Mouse (Mus musculus) lung, postnatal 14 days (tissue): ENCODE data around the gene Tubgcp4.
"Not testable (repeated sequence)": the region's sequence is repeated elsewhere in the genome, so short reads cannot be mapped to it uniquely, and the experiment has no call there.

ENCODE experiments used
- DNase-seq: peaks from one replicate; pipeline ENCODE4 v3.0.0; 2021

Gene Tubgcp4

DNA sequence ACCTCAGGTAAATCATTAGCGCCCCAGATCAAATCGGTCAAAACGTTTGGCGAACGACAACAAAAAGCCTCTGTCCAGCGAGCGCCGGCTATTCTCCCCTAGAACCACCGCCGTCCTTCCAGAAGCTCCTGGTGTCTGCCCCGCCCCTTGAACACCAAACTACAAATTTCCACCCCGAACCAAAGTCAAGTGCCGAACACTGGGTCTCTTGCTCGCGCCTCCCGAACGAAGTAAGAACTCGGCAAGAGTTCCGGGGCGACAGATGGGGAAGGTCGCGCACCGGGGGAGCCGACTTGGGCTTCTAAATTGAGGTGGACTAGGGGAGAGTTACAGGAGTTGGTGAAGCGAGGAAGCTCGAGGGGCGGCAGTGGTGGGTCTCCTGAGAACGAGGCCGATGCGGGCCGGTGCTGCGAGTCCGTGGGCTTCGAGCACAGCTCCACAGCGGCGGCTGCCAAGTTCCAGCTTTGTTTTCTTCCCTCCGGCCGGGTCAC, at the start of gene Tubgcp4:
TSS of gene Tubgcp4 (plus strand) at position 174 of the 491 bp plus-strand sequence.
- peak; percentile 49 for DNase-seq

DNA sequence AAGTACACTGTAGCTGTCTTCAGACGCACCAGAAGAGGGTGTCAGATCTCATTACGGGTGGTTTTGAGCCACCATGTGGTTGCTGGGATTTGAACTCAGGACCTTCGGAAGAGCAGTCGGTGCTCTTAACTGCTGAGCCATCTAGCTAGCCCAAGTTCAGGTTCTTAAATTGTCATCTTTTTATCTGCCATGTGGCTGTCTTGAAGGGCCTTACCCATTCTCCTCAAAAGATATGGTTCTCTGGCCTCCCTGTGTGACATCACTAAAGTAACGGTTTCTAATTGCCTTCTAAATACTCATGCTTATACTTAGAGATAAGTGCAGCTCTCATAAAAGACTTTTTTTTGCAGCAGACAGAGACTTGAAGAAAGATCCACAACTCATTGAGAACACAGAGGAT, 44.2 kb upstream of the Tubgcp4 start:
- DNase-seq = not testable (repeated sequence)

DNA sequence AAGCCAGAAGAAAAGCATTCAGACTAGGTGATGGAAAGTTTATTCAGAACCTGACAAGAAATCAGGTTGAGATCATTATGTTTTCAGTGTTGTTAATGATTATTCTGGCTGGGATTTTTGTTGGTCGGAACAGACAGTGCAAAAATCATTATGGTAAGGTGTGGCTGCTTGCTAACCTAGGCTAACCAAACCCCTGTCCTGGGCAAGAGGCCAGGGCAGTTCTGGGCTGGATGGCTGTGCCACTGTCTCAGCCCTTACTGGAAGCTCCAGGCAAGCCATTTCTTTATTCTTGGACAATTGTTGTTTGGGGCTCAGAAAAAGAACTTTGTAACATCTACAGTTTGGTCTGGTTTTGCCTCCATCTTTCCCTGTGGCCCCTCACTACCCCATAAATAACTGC, 42.9 kb upstream of the Tubgcp4 start:
- DNase-seq = no peak

DNA sequence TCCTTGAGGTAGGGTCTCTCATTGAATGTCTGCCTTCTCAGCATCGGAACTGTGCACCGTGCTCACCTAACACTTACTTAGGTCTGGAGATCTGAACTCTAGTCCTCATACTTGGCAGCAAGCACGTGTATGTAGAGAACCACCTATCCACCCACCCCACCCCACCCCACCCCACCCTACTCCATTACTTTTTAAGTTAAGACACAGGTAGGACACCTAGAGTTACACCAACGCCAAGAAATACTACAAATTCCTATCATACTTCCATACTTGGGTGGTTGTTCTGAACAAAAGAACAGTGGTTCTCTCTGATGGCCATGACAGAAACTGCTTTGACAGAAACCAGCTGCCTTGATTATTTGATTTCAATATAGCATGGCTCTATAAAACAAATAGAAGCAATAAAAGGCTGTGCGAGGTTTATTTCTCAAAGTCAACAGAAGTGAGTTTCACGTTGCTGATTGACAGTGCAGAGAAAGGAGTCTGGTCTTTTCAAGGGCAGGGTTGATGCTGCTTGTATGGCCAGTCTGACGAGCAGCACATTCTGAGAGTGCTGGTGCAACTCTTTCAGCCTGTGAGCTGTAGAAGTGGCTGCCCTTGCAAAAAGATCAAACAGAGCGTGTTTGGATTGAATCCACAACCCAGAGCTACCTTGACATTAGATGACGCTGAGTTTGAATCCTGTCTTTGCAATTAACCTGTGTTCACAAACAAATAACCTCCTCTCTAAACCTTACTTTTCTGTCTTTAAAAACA, 41.4 kb upstream of the Tubgcp4 start:
- DNase-seq = no peak

DNA sequence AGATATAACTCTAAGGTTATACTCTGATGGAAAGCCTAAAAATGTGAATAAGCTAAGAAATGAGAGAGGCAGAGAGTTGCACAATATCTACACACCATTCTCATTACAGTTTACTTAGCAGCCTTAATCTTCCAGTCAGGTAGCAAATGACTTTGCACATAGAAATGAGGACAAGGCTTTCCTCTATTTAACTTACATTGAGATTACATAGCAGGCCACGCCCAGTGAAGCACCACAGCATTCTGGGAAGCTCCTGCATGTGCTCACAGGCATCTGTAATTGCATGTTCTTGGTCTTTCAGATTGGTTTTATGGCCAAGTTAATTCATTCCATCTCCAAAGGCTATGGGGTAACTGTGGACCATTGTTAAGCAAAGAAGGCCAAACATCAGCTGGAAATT, 37.6 kb upstream of the Tubgcp4 start:
- DNase-seq = no peak

DNA sequence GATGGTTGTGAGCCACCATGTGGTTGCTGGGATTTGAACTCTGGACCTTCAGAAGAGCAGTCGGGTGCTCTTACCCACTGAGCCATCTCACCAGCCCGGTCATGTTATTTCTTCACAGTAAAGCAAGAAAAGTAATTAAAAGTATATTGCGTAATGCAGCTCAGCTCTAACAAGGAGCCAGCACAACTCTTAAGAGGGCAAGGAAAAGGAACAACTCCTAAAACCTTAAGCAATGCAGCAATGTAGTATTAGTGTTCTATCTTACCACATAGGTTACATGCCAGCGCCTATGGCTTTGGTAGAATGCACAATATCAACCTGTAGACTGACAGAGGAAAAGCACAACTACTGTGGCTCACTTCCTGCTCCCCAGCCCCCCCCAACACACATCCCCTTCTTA, 33.1 kb upstream of the Tubgcp4 start:
- DNase-seq = no peak

DNA sequence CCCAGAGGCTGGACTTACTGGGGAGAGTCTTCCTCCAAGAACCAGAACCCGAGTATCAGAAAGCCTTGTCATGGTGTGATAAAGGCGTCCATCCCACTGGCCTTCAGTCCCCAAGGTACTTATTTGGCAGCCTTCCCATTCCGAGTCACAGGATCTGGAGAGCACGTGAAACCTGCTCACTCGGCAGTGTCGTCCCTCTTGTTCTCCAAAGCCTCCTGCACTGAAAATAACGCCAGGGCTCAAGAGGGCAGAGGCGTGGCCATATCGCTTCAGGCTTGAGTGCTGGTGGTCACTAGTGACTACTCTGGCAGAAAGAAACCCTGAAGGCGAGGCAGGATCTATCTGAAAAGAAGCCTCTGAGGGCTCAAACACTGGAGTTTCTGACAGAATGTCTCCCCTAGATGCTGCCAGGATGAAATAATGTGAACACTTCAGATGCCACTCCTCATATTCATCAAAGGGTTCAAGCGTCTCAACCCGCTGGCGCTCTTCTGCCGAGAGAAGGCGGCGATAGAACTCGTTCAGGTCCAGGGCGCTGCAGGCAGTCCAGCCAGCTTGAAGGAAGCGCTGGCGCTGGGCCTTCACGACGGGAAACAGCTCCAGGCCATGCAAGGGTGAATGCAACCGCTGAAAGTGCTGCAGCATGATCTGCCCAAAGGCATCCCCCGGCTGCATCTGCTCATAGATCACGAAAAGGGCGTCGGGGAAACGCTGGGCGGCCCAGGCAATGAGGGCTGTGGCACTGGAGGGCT, 31.0 kb upstream of the Tubgcp4 start:
- DNase-seq = peak; percentile 32

DNA sequence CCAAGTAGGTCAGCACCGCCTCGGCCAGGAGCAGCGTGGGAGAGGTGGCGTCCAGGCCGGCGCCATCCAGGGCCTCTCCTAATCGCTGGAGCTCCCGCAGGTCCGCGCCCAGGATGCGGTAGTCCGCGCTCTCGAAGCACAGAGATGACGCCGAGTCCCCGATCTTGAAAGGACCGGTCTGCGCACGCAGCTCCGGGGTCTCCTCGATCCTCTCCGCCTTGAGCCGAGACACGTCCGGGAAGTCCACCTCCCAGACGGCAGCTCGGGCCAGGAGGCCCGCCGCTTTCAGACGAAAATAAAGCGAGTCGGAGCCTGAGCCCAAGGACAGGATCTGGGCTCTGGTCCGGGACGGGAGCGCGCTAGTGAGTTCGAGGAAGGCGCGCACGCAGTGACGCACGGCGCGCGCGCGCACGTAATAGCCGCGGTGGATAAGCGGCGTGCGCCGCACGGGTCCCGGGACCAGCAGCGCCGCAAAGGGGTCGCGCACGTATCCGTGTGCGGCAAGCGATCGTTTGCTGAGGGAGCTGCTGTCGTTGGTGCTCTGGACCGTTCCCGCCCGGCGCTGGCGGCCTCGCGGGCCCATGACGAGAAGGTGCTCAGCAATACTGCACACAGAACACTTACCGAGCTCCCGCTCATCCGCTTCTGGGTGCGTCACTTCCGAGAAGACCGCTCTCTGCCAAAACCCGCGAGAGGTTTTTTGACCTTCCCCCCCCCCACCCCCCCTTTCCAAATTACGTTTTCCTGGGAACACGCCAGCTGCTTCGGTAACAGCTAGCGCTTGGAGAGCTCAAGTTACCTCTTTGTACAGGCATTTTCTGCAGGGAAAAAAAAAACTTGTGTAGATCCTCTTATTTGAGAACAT, 30.2 kb upstream of the Tubgcp4 start, which contains the start of the genes Adal and Lcmt2:
TSS of gene Adal (plus strand) at position 411 of the 865 bp plus-strand sequence.
TSS of gene Lcmt2 (minus strand) at position 636 of the 865 bp plus-strand sequence.
- peak; percentile 90 for DNase-seq

DNA sequence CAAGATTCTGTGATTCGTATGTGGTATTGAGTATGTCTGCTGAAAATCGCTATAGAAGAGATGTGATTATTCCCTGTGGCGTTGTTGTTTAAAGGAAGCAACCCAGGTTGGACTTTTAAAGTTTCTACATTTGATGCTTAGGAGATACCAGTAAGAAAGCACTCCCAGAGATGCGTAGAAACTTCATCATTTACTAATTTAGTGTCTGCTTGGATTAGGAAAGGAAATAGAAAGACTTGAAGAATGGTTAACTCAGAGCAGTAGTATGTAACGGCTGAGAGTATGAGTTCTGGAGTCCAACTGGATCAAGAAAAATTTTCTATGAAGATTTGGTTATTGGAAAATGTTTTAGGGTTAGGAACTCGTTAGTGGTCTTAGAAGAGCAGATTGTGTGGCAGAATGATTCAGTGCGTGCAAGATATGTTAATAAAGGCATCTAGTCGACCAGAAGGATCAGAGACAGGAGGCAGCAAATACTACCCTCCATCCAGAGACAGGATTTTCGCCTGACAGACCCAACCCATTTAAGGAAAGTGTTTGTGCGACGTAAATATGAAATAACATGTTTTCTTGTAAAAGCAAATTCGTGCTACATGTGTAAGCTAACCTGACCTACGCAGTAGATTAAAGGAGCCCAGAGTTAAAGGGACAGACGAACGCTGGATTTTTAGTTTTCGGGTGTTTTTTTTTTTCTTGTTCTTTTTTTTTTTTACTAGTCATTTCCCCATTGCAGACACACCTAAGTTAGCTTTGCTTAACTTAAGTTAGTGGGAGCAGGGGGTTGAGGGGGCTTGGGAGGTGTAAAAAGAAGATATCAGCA, 29.0 kb upstream of the Tubgcp4 start:
- DNase-seq = no peak

DNA sequence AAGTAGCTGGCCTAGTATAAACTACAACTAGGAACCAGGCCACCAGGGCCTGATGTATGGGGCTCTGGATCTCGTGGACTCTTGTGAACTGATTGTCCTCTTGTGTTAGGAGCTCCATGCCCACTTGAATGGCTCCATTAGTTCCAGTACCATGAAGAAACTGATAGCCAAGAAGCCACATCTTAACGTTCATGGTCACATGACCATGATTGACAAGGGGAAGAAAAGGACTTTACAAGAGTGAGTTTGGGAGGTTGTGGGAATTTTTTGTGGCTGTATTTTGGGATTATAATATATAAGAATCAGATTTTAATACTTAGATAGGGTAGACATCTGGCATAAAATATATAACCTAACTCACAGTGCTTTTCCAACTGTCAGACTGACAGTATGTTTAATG, 28.0 kb upstream of the Tubgcp4 start:
- no peak for DNase-seq

DNA sequence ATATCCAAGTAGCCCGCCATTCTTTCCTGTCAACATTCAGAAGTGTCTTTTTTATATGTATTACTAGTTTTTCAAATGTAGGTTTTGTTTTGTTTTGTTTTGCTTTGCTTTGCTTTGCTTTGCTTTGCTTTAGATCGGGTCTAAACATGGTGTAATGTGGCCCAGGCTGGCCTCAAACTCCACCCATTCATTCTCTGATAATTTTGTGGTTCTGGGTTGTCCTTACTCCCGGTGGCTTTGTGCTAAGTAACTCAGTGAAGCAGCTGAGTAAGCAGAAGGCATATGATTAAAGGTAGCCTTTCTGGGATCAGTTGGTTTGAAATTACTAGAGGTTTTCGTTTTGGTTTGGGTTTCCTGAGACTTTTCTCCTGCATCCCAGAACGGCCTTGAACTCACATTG, 20.8 kb upstream of the Tubgcp4 start:
- no peak for DNase-seq

DNA sequence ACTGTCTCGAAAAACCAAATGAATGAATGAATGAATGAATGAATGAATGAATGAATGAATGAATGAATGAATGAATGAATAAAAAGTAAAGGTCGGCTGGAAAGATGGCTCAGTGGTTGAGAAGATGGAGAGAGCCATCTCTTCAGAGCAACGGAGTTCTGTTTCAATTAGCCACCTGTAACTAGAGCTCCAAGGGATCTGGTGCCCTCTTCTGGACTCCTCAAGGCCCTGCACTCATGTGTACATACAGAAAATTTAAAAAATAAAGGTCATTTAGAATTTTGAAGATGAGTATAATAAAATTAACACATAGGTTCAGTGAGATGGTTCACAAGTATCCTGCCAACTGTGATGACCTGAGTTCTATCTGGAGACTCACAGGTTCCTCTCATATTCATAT, 17.4 kb upstream of the Tubgcp4 start:
- no peak for DNase-seq

DNA sequence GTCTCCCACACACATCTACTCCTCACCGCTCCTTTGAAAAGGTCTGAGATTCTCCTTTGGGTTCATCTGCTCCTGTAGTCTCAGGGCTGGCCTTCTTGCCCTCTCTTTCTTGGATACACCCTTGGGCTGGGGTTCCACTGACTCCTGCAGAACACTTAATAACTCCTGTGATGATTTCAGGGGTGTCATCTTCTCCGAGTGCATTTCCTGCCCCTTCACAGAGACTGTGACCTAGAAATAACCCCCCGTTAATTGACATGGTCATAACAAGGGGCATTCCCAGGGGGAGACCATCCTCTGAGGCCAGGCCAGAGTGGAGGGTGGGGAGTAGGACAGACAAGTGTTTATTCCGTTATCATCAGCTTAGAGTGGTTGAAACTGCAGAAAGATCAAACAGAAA, 1.3 kb upstream of the Tubgcp4 start:
- DNase-seq = no peak

DNA sequence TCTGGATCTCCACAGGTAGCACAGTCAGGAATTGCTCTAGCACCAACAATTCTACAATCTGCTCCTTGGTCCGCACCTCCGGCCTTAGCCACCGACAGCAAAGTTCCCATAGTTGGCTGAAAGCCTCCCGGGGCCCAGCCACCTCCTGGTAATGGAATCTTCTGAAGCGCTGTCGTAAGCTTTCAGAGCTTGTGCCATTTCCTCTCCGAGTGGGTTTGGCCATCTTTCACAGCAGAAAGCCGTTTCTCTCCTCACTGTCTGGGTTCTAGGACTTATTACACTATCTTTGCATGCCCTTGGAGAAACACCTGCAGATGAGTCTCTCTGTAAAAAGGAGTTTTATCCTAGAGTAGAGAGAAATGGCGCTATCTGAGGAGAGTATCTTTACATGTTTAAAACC, 552 bp upstream of the Tubgcp4 start:
- peak; percentile 38 for DNase-seq

DNA sequence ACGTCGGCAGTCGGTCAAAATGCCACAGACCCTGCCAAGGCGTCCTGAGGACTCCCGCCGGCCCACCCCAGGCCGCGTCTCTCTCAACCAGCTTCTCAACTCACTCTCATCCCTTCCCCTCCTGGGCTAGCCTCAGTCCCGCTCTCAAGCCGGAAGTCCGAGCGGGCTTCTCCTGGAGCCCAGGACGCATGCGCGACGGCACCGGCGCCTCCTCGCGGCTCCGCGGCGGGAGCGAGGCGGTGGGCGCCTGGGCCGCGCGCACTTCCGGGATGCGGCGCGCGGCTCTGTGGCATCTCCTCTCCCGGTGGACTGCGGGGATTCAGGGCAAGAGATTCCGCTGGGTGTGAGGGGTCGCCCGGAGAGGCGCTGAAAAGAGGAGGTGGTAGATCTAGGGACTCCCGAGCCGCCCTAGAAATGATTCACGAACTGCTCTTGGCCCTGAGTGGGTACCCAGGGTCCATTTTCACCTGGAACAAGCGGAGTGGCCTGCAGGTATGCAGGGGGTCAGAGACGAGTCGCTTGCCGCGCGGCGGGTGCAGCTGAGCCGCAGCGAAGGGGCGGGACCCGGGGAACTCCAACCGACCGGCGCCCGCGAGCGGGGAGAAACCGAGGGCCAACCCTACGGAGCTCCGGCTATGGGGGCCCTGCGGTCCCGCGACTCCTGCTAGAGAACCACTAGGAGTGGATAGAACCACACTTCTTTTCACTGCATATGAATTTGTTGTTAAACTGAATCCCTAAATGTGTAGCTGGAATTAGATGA, 707 bp downstream of the Tubgcp4 start, which contains the start of gene Zscan29:
TSS of gene Zscan29 (minus strand) at position 146 of the 763 bp plus-strand sequence.
- peak; percentile 91 for DNase-seq

DNA sequence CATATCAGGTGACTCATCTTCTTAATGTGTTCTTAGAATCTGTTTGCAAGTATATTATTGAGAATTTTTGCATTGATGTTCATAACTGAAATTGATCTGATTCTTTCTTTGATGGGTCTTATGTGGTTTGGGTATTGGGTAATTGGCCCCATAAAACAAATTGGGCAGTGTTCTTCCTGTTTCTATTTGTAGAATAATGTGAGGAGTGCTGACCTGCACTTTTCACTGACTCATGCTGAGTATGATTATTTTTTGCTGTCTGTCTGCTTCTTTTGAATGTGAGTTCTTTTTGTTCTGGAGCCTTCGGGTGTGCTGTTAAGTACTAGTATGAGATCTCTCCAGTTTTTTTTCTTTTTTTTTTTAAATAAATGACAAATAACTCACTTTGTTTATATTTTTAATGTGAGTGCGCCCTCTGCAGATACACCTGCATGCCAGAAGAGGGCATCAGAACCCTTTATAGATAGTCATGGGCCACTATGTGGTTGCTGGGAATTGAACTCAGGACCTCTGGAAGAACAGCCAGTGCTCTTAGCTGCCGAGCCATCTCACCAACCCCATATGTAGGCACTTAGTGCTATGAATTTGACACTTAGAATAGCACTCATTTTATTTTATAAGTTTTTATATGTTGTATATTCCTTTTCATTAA, 8.5 kb downstream of the Tubgcp4 start:
- no peak for DNase-seq

DNA sequence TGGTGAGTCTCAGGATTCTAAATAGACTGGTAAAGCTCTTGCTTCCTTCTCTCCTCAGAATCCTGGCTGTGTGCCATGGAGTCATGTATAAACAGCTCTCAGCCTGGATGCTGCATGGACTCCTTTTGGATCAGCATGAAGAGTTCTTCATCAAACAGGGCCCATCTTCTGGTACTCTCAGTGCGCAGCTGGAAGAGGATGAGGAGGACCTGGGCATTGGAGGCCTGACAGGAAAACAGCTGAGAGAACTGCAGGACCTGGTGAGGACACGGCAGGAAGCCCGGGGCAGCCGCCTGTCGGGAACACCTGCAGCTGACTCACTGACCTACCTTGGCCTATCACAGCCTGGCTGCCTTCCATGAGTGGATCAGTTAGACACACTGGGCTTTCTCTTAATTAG, 13.0 kb downstream of the Tubgcp4 start:
- DNase-seq = no peak

DNA sequence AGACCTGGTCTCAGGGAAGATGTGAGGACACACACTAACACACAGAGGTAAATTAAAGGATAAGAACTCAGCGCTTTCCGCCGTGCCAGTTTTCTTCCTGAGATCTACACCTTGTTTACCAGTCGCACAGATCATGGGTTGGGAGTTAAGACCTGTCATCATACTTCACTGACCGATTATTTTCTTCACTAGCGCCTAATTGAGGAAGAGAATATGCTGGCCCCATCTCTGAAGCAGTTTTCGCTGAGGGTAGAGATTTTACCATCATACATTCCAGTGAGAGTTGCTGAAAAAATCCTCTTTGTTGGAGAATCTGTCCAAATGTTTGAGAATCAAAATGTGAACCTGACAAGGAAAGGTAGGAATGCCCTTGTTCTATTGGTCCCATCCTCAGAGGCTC, 13.7 kb downstream of the Tubgcp4 start:
- DNase-seq = no peak

DNA sequence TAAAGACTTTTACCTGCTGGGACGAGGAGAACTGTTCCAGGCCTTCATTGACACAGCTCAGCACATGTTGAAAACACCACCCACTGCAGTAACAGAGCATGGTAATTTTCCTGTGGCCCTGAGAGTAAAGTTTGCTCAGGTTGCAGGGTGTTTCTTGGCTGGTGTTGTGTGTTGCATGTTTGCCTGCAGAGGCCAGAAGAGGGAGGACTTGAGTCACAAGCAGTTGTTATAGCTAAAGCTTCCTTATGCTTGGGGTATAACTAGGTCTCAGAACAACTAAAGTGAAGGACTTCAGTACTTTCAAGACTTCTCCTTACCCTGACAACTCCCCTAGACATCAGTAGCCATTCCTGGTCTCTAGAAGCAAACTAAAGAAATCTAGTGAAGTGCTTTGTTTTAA, 18.1 kb downstream of the Tubgcp4 start:
- no peak for DNase-seq

DNA sequence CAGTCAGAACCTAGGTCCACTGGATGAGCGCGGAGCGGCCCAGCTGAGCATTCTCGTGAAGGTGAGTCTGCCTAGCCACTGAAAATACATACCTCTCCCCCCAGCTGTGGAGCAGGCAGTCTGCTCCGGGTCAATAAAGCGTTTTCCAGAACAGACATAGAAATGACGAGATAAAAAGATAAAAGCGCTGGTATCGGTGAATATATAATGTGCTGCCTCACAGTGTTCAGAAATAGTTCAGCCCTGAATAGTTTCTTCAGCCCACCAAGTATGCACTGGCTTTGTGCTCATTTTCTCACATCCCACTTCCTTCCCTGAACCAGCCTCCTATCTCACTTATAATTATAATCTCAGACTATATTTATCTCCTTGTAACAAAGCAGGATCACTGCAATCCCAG, 25.0 kb downstream of the Tubgcp4 start:
- no peak for DNase-seq

DNA sequence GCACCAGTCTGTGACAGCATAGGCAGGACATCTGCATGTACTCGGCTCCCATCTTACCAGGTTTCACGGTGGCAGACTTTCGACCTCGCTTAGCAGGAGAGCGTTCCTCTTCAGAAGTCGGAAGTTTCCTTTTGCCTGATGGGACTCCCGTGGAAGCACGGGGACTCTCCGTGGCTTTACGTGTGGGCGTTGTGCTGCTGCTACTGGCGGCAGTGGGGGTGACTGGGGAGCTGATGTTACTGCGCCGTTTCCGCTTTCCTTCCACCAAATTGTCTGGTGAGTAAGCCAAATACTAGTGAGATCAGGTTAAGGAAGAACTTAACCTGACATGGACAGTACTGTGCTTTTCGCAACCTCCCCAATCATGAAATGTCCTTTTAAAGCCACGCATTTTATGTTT, 33.8 kb downstream of the Tubgcp4 start:
- no peak for DNase-seq
